Mouse (Mus musculus) kidney, postnatal 14 days (tissue): ENCODE measurements around the gene Zfp947.
"Not testable (repeated sequence)": the region's sequence is repeated elsewhere in the genome, so short reads cannot be mapped to it uniquely, and the experiment has no call there.

ENCODE experiments used
- DNase-seq: peaks from one replicate; pipeline ENCODE4 v3.0.0; 2022; ENCODE audit warnings: mixed read lengths

The Zfp947 gene

DNA sequence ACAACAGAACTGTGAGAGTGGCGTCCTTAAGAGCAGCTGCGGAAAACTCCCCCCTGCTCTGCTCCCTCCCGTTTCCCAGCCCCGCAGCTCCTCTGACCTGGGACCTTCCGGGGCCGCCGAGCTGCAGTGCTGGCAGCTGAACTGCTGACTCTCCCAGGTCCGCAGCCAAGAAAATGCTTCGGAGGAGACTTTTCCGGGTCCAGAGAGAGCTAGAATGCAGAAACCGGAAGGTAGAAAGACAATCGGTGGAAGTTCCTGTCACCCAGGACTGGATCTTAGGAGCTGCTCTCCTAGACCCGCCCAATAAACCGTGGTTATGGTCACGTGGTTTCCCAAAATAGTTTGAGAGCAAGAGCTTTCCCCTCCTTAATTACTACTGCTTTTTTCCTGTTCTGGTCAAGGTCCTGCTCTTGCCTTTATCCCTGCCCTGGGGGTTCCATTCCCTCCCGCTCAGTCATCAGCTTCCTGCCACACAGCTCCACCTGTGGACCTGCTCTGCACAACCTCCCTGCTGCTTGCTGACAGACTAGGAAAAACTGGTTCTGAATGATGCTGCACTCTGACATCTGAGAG lies at the start of gene Zfp947:
Gene Zfp947 (minus strand): TSS at position 469 of the 573 bp plus-strand sequence.
- peak; percentile 70 for DNase-seq

DNA sequence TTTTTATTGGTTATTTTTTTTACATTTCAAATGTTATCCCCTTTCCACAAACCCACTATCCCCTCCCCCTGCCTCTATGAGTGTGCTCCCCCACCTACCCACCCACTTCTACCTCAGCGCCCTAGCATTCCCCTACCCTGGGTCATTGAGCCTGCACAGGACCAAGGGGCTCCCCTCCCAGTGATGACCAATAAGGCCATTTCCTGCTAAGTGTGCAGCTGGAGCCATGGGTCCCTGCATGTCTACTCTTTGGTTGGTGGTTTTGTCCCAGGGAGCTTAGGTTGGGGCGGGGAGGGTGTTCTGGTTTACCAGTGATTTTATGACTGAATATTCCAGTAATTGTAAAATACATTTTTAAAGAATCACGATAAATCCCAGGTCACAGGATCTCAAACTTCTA lies 686 bp downstream of the Zfp947 start:
- not testable (repeated sequence) for DNase-seq

DNA sequence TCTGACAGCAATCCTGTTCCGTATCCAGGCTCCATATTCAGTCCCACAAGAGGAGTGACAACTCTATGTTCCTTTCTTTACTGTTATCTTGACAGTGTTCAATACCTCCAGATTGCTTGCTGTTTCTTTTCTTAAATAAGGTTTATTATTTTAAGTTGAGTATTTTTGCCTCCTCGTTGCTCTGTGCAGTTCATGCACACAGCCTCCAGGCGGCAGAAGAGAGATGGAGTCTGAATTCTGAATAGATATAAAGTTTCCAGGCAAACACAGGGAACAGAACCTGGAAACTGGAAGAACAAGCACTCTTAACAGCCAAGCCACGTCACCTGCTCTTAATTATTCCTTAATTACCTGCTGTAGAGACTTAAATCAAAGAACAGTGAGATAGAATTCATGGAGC lies 12.0 kb downstream of the Zfp947 start:
- not testable (repeated sequence) for DNase-seq

- DNase-seq = no peak
Measured at GRCm38 (mm10) chr17:22118770-22119169, 47.2 kb downstream of the Zfp947 start.
